22 mouse cellular contexts compared by ENCODE assay signal in genomic region chr11:94177841-94178585, GRCm38 (mm10). TPM values are rescaled to one million over a fixed set of nuclear protein-coding genes. Genes with fewer than 3 reads are reported as not detected.
DNase-seq lines count a peak whose midpoint lies in the region; ATAC-seq and TF ChIP-seq lines count a peak whose summit lies in the region.
"Had no signal": no experiment of that assay in that cellular context is flagged by ENCODE, and none has a peak within 500 bp of the region (broad histone marks: within the 10 kb centered on the region; RNA-seq: fewer than 3 reads in every experiment).

No protein-coding gene starts in this region.

- peak overlapping the region; percentile 83 for H3K27ac ChIP-seq in gastrocnemius, adult 2 months
- no peak overlapping the region for H3K27ac ChIP-seq in heart, embryonic 13.5 days (replicated peaks)
- H3K27ac ChIP-seq in heart, adult 2 months, result no peak overlapping the region
- H3K27ac ChIP-seq: embryonic facial prominence, embryonic 13.5 days; forebrain, embryonic 12.5 days; hindbrain, embryonic 12.5 days had no signal

- DNase-seq in gastrocnemius, adult 2 months, result peak; percentile 72
- no peak for DNase-seq in gastrocnemius, postnatal 36 days
- DNase-seq in heart, adult 2 months, result no peak
- peak; percentile 62 for DNase-seq in brain, adult 2 months (ENCODE audit: low read depth, low spot score)
- peak; percentile 32 for DNase-seq in telencephalon, adult 2 months (ENCODE audit: low read depth, low spot score)
- DNase-seq: adrenal gland, postnatal 14 days; cerebellum, adult 18-20 months; cerebellum, adult 9-11 months; cerebellum, postnatal 36 days; heart, postnatal 10 days; heart, postnatal 4 days had no signal

- H3K4me2 ChIP-seq in heart, embryonic 13.5 days, result no peak overlapping the region
- H3K4me2 ChIP-seq: embryonic facial prominence, embryonic 13.5 days; forebrain, embryonic 12.5 days; heart, embryonic 11.5 days; hindbrain, embryonic 12.5 days had no signal

- no peak for ATAC-seq in heart, embryonic 13.5 days (ENCODE audit: extremely low read depth, insufficient number of reproducible peaks, low FRiP score, low TSS enrichment)
- ATAC-seq: activated CD4-positive, CD25-positive, alpha-beta regulatory T cell, adult 4 months; forebrain, embryonic 16.5 days; hindbrain, embryonic 16.5 days; inflammation-experienced regulatory T-cells, adult 6 months; intestine, postnatal 0 days; Patski had no signal

- TF ChIP-seq POLR2A in heart, adult 2 months (IDR thresholded peaks at IDR 0.05; ENCODE audit: insufficient read depth, low read depth, low read length), result no peak

- peaks cover 33% of the 10 kb centered on the region for H3K4me1 ChIP-seq in heart, embryonic 13.5 days
- H3K4me1 ChIP-seq in heart, adult 2 months (ENCODE audit: control insufficient read depth, insufficient read depth, low read length), result no peaks in the 10 kb centered on the region; the same call in 1 of the 2 replicates

- no peaks in the 10 kb centered on the region for H3K79me2 ChIP-seq in heart, adult 2 months (replicated peaks; ENCODE audit: control insufficient read depth, insufficient read depth, low read length)

- H3K36me3 ChIP-seq in heart, embryonic 13.5 days, result no peaks in the 10 kb centered on the region
- H3K36me3 ChIP-seq in heart, adult 2 months (ENCODE audit: control insufficient read depth, insufficient read depth, low read length), result no peaks in the 10 kb centered on the region
- H3K36me3 ChIP-seq: embryonic facial prominence, embryonic 13.5 days; forebrain, embryonic 12.5 days; hindbrain, embryonic 12.5 days had no signal

- TF ChIP-seq CTCF in gastrocnemius, adult 2 months (IDR thresholded peaks at IDR 0.05), result no peak
- no peak for TF ChIP-seq CTCF in heart, adult 2 months (IDR thresholded peaks at IDR 0.05)

- no peaks in the 10 kb centered on the region for H3K9me3 ChIP-seq in heart, embryonic 13.5 days
- H3K9me3 ChIP-seq: embryonic facial prominence, embryonic 13.5 days; forebrain, embryonic 12.5 days; hindbrain, embryonic 12.5 days had no signal

- WGBS in heart, embryonic 13.5 days, result 54% methylated on average over 15 of the region's 15 CpGs
- 63% methylated on average over 15 of the region's 15 CpGs for WGBS in heart, adult 2 months

- intact Hi-C loops in gastrocnemius, adult 2 months (cut with DNase I), result no loop called here
- intact Hi-C loops in gastrocnemius, postnatal 36 days (cut with DNase I), result no loop called here
- intact Hi-C loops in heart, adult 2 months (cut with DNase I), result no loop called here

- H3K27me3 ChIP-seq in heart, embryonic 13.5 days (replicated peaks), result no peaks in the 10 kb centered on the region
- no peaks in the 10 kb centered on the region for H3K27me3 ChIP-seq in heart, adult 2 months (ENCODE audit: control insufficient read depth, insufficient read depth, low read length)
- H3K27me3 ChIP-seq: embryonic facial prominence, embryonic 13.5 days; forebrain, embryonic 12.5 days; hindbrain, embryonic 12.5 days; Patski had no signal

- TF ChIP-seq EP300 in heart, adult 2 months (IDR thresholded peaks at IDR 0.05; ENCODE audit: insufficient read depth, low read depth, low read length), result no peak

- H3K9ac ChIP-seq in heart, embryonic 13.5 days, result peak overlapping the region; percentile 61; the same call in 1 of the 2 replicates
- H3K9ac ChIP-seq in heart, adult 2 months (ENCODE audit: low read depth, low read length), result no peak overlapping the region
- H3K9ac ChIP-seq: embryonic facial prominence, embryonic 13.5 days; forebrain, embryonic 12.5 days; hindbrain, embryonic 12.5 days had no signal

- peak overlapping the region; percentile 30 for H3K4me3 ChIP-seq in gastrocnemius, adult 2 months
- H3K4me3 ChIP-seq in heart, embryonic 13.5 days, result no peak overlapping the region
- H3K4me3 ChIP-seq in heart, adult 2 months, result no peak overlapping the region
- H3K4me3 ChIP-seq: embryonic facial prominence, embryonic 13.5 days; forebrain, embryonic 12.5 days; hindbrain, embryonic 12.5 days had no signal

RNA-seq across cellular contexts. Expression of gene Tob1, which starts 33.2 kb away (rescaled TPM):
- total RNA-seq in gastrocnemius, adult 2 months (2021), result 100 to 1,000 TPM; 177 to 277 TPM
- 100 to 1,000 TPM; 205 to 210 TPM for total RNA-seq in gastrocnemius, postnatal 36 days (2021)
- 26.1 and 29.9 TPM in 2 replicates for polyA plus RNA-seq in heart, embryonic 13.5 days (2015; fragmentation: Nextera tagmentation; extraction: Ambion mirVana)
- total RNA-seq in heart, adult 2 months (2021), result 10 to 100 TPM; 47.6 to 55.1 TPM
- polyA plus RNA-seq in heart, adult 2 months (2012; rRNA removed), result 29.0 and 33.1 TPM in 2 replicates

Comparison
In these comparisons a context has a peak if more than half of its experiments do, and no peak if none do; other contexts are left out.
1. DNase-seq: peak in gastrocnemius, adult 2 months (single experiment), brain, adult 2 months (single experiment) and telencephalon, adult 2 months (single experiment); none in gastrocnemius, postnatal 36 days (0 of 2) and heart, adult 2 months (0 of 2).